Mouse (Mus musculus): ENCODE measurements around the gene 1700016H13Rik. TPM values are rescaled to one million over a fixed set of nuclear protein-coding genes. Genes with fewer than 3 reads are reported as not detected.

1700016H13Rik gene
- polyA plus RNA-seq (2015; fragmentation: Nextera tagmentation; extraction: Ambion mirVana) = 0.24 and 0.26 TPM in 2 replicates

DNA sequence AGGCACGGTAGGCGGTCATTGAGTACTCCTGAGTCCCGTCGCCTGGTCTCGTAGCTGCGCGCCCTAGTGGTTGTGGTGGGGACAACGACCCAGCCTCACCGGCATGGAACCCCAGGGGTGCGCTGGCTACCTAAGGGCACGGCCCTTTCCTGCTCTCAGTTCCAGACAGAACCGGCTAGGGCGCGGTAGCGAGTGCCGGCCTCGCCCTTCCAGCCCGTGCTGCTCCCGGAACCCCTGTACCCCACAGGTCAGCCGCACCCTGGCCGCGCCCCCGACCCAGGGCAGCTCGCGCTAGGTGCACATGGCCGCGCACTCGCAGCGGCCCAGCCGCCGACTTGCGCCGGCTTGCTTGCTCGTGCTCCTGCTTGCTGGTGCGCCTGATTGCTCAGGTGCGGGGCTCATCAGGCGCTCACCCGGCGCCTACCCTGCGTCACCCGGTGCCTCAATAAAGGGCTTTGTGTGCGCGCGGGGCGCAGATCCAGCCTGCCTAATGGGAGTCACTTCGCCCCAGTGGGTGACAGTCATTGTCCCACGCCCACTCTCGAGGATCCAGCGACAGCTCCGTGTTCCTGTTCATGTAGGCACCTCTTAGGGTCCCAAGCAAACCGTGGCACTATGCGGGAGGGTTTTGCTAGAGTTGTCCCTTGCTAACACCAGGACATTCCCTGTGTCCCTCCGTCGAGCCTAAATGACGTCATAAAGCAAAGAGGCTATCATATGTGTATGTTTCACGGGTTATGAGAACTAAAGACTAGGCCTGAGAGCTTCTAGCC lies at the start of gene 1700016H13Rik:
Gene 1700016H13Rik, minus strand, starts transcription at position 665 of the 773 bp plus-strand sequence.
- Histone ChIP-seq H3K4me1 (peaks cover 9% of the 10 kb centered on the region), H3K27me3 (peaks cover 3% of the 10 kb centered on the region; the same call in 1 of the 2 replicates), H3K4me2 (peak within 1 kb of the TSS; percentile 98), H3K9ac (peak within 1 kb of the TSS; percentile 34; the same call in 1 of the 2 replicates), H3K36me3 (no peaks in the 10 kb centered on the region), H3K4me3 (peak within 1 kb of the TSS; percentile 56), H3K27ac (no peak within 1 kb of the TSS), H3K9me3 (no peaks in the 10 kb centered on the region)
- 2% methylated on average over 53 of the region's 56 CpGs for WGBS
- peak; percentile 77; the same call in 1 of the 2 replicates for ATAC-seq (ENCODE audit: insufficient number of reproducible peaks, low FRiP score, low TSS enrichment, low read depth)

DNA sequence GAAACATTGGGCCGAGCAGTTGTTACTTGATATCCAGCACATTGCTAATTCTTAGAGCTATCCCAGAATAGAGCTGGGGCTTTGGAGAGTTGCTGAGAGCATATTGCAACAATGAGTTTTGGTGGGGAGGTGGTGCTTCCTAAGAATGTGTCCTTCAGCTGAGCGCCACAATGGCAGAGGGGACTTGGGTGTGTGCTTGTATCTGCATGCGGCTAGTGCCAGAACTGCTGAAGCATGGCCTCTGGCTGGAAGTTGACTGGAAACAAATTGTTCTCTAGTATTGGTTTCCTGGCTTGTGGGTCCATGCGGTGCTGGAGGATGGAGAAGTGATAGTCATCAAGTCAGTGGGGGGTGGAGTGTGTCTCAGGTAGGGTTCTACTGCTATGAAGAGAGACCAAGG lies 49.5 kb upstream of the 1700016H13Rik start:
- Histone ChIP-seq H3K27me3 (no peaks in the 10 kb centered on the region), H3K9me3 (no peaks in the 10 kb centered on the region), H3K4me2 (no peak overlapping the region), H3K27ac (no peak overlapping the region), H3K36me3 (no peaks in the 10 kb centered on the region), H3K4me3 (no peak overlapping the region), H3K4me1 (no peaks in the 10 kb centered on the region), H3K9ac (no peak overlapping the region)
- ATAC-seq (ENCODE audit: insufficient number of reproducible peaks, low FRiP score, low TSS enrichment, low read depth) = no peak
- 97% methylated on average over 4 of the region's 4 CpGs for WGBS

DNA sequence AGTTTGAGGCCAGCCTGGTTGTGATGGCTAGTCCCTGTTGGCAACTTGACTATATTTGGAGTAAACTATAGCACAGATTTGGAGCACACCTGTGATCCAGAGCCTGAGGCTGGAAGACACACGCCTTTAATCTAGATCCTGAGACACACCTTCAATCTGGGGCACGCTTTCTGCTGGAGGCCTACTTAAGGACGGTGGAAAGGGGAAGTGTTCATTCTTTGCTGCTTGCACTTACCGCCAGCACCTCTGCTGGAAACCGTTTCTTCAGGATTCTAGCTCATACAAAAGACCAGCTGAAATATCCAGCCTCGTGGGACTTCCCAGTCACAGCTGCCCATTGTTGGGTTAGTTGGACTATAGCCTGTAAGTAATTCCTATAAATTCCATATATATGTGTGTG lies 46.7 kb upstream of the 1700016H13Rik start:
- Histone ChIP-seq H3K9ac (no peak overlapping the region), H3K4me1 (no peaks in the 10 kb centered on the region), H3K27ac (no peak overlapping the region), H3K4me2 (no peak overlapping the region), H3K4me3 (no peak overlapping the region), H3K9me3 (no peaks in the 10 kb centered on the region), H3K27me3 (no peaks in the 10 kb centered on the region), H3K36me3 (no peaks in the 10 kb centered on the region)
- ATAC-seq (ENCODE audit: insufficient number of reproducible peaks, low FRiP score, low TSS enrichment, low read depth) = no peak
- WGBS = 54% methylated on average over 6 of the region's 6 CpGs

DNA sequence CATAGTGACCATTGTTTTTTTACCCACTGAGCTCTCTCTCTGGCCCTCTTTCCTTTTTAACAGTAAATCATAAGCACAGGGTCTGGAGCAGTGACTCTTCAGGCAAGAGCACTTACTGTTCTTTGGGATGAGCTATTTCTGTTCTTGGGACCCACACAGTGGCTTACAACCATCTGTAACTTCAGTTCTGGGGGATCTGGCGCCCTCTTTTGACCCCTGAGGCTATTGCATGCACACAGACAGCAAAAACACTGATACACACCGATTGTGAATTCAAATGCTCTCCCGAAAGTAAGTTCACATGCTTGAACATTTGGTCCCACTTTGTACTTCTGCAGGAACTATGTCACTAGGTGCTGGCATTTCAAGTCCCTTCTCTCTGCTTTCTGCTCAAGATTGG lies 45.7 kb upstream of the 1700016H13Rik start:
- no peak overlapping the region for H3K4me2 ChIP-seq
- no peak overlapping the region for H3K4me3 ChIP-seq
- no peaks in the 10 kb centered on the region for H3K9me3 ChIP-seq
- no peaks in the 10 kb centered on the region for H3K4me1 ChIP-seq
- no peak overlapping the region for H3K9ac ChIP-seq
- no peak for ATAC-seq (ENCODE audit: insufficient number of reproducible peaks, low FRiP score, low TSS enrichment, low read depth)
- 77% methylated on average over 3 of the region's 3 CpGs for WGBS
- H3K27ac ChIP-seq = no peak overlapping the region
- no peaks in the 10 kb centered on the region for H3K36me3 ChIP-seq
- H3K27me3 ChIP-seq = no peaks in the 10 kb centered on the region

DNA sequence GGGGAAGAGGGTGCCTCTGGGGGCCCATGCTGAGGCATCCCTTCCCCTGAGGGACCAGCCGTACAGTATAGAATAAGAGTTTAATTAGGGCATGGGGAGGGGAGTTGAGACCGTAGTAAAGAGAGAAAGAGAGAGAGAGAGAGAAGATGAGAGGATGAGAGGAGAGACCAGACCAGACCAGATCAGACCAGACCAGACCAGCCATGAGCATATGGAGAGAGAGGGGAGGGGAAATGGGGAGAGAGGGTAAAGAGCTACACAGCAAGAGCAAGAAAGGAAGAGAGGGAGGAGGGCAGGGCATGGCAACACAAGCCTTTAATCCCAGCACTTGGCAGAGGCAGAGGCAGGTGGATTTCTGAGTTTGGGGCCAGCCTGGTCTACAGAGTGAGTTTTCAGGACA lies 44.9 kb upstream of the 1700016H13Rik start:
- ATAC-seq (ENCODE audit: insufficient number of reproducible peaks, low FRiP score, low TSS enrichment, low read depth) = no peak
- H3K9me3 ChIP-seq = no peaks in the 10 kb centered on the region
- no peak overlapping the region for H3K9ac ChIP-seq
- no peak overlapping the region for H3K27ac ChIP-seq
- H3K36me3 ChIP-seq = no peaks in the 10 kb centered on the region
- no peak overlapping the region for H3K4me3 ChIP-seq
- 55% methylated on average over 2 of the region's 2 CpGs for WGBS
- no peaks in the 10 kb centered on the region for H3K27me3 ChIP-seq
- no peaks in the 10 kb centered on the region for H3K4me1 ChIP-seq
- H3K4me2 ChIP-seq = no peak overlapping the region

DNA sequence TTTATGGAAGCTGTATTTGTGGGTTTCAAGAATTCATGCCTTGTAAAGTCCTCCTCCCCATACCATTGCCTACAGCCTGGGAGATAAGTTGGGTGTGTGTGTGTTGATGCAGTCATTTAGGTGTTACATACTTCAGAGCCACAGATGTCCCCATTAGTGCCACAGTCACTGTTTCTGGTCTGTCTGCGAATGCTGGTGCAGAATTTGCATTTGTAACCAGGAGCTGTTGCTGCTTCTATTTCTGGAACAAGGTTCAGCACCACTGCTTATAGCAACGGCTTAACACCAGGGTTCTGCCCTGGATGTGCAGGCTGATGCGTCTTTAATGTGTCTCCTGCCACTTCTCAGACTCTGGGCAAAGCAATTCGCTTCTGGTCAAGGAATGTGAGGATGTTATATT lies 43.7 kb upstream of the 1700016H13Rik start:
- Histone ChIP-seq H3K36me3 (no peaks in the 10 kb centered on the region), H3K4me2 (no peak overlapping the region), H3K9ac (no peak overlapping the region), H3K4me3 (no peak overlapping the region), H3K4me1 (no peaks in the 10 kb centered on the region), H3K9me3 (no peaks in the 10 kb centered on the region), H3K27me3 (0 out of 2 replicates have a peak, but pooled peaks cover 3% of the 10 kb centered on the region), H3K27ac (no peak overlapping the region)
- ATAC-seq (ENCODE audit: insufficient number of reproducible peaks, low FRiP score, low TSS enrichment, low read depth) = no peak
- WGBS = 45% methylated on average over 4 of the region's 4 CpGs

DNA sequence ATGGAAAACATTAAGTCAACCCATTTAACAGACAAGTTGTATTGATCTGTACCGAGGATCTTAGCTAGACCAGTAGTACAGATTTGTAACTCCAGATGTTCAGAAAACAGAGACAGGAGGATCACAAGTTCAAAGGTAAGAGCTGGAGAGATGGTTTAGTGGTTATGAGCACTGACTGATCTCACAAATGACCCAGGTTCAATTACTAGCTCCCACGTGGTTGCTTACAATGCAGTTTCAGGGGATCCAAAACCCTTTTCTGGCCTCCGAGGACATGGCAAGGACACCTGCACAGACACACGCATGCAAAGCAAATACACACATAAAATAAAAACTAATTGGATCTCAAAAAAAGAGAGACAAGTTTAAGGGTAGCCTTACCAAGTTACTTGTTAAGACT lies 42.8 kb upstream of the 1700016H13Rik start:
- H3K9me3 ChIP-seq = no peaks in the 10 kb centered on the region
- H3K27ac ChIP-seq = no peak overlapping the region
- H3K36me3 ChIP-seq = no peaks in the 10 kb centered on the region
- H3K9ac ChIP-seq = no peak overlapping the region
- peaks cover 11% of the 10 kb centered on the region for H3K27me3 ChIP-seq
- no peak overlapping the region for H3K4me2 ChIP-seq
- H3K4me3 ChIP-seq = no peak overlapping the region
- WGBS = 45% methylated on average over 4 of the region's 4 CpGs
- peaks cover under 1% of the 10 kb centered on the region; the same call in 1 of the 2 replicates for H3K4me1 ChIP-seq
- ATAC-seq (ENCODE audit: insufficient number of reproducible peaks, low FRiP score, low TSS enrichment, low read depth) = no peak

DNA sequence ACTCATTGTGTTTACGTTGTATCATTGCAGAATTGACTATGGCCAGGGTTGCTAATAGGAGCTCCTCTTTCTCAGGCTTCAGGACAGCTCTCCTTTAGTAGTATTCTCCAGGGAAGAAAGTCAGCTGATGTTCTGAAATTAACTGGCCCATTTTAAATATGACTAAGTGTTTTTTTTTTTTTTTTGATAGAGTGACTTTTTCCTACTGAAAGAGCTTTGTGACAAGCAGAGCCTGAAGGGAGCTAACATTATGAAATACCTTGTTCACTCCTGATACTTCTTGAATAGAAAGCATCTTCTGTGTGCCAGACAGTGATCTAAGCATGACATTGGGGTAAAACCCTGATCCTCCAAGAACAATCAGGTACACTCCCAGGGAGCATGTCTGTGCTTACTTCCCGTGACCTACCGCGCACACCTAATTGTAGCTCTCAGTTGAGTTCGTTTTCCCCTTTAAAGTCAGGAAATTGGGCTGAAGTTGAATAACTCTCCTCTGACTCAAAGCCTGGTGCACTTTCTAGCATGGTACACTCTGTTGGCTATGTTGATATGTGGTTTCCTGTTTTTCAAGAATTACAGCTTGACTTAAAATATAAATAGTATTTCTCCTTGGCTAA lies 42.2 kb upstream of the 1700016H13Rik start:
- H3K4me2 ChIP-seq = no peak overlapping the region
- peaks cover 16% of the 10 kb centered on the region for H3K27me3 ChIP-seq
- 60% methylated on average over 5 of the region's 5 CpGs for WGBS
- ATAC-seq (ENCODE audit: insufficient number of reproducible peaks, low FRiP score, low TSS enrichment, low read depth) = no peak
- no peaks in the 10 kb centered on the region for H3K9me3 ChIP-seq
- no peak overlapping the region for H3K27ac ChIP-seq
- H3K4me1 ChIP-seq = peaks cover 4% of the 10 kb centered on the region; the same call in 1 of the 2 replicates
- H3K9ac ChIP-seq = no peak overlapping the region
- no peak overlapping the region for H3K4me3 ChIP-seq
- no peaks in the 10 kb centered on the region for H3K36me3 ChIP-seq

DNA sequence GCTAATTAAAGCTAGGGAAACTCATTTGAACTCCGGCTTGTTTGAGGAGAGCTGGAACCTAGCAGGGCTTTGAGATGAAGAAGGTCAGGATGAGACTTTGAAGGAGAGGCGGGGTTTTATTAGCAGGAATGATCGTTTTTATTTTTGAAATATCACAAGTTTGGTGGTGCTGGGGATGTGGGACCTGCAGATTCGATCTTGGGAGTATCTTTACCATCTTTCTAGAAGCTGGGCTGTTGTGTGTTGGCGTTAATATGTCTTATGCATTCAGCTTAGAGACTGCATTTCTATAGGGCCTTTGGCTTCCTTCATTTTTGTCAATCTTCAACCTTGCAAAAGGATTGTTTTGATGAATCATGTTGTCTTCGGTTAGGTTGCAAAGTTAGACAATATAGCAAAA lies 38.3 kb upstream of the 1700016H13Rik start:
- Histone ChIP-seq H3K9me3 (no peaks in the 10 kb centered on the region), H3K4me1 (peaks cover 15% of the 10 kb centered on the region), H3K4me2 (0 out of 2 replicates have a peak overlapping the region, but pooled peaks have one; percentile 100), H3K27ac (no peak overlapping the region), H3K27me3 (peaks cover 26% of the 10 kb centered on the region), H3K36me3 (no peaks in the 10 kb centered on the region), H3K4me3 (no peak overlapping the region), H3K9ac (no peak overlapping the region)
- no peak for ATAC-seq (ENCODE audit: insufficient number of reproducible peaks, low FRiP score, low TSS enrichment, low read depth)
- 54% methylated on average over 6 of the region's 6 CpGs for WGBS

DNA sequence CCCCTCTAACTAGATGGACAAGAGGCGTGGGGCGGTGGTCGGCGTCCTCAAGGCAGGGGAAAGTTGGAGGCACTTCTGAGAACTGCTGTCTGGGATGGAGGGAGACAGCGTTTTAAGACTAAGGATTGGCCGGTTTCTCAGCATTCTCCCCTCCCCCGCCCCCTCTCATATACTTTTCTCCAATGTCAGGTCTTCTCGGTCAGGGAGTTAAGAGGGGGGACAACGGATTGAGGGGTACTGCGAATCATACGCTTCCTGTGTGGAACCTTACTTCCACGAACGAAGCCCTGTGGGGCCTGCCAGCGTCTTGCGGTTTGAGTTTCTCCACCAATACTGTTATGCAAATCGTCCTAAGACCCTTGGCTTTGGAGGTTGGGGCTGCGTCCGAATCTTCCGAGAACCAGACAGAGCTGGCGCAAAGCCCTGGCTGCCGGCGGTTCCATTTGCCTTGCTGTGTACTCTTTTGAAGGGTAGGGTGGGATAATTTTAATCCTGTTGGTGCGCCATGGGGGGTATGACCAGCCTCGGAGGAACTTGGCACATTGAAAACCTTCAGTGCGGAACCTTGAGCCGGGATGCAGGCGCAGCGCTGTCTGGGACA lies 37.3 kb upstream of the 1700016H13Rik start:
- Histone ChIP-seq H3K4me3 (peak overlapping the region; percentile 64), H3K4me1 (peaks cover 15% of the 10 kb centered on the region), H3K9ac (no peak overlapping the region), H3K4me2 (peak overlapping the region; percentile 100), H3K27me3 (peaks cover 26% of the 10 kb centered on the region), H3K36me3 (no peaks in the 10 kb centered on the region), H3K9me3 (no peaks in the 10 kb centered on the region), H3K27ac (no peak overlapping the region)
- ATAC-seq (ENCODE audit: insufficient number of reproducible peaks, low FRiP score, low TSS enrichment, low read depth) = no peak
- WGBS = under 1% methylated on average over 28 of the region's 28 CpGs

DNA sequence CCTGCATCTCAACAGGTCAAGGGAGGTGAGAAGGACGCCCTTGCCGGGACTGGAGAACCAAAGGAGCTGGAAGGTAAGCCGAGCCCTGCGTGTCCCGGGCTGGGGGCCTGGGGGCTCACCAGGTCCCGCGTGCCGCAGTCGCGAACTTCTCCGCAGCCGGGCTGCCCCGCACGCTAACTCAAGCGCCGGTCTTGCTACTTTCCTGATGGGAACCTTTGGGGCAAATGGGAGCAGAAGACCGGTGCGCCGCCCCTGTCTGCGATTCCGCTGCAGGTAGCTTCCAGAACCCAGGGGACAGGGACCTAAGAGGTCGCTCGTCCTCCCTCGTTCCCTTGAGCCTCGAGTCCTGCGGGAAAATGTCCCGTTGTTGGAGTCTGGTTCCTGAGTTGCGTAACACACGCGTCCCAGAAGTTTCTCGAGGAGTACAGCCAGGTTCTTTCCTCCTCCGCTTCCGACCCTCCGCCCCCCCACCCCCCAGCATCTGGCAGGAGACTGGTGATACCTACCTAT lies 36.8 kb upstream of the 1700016H13Rik start:
- peak overlapping the region; percentile 40; the same call in 1 of the 2 replicates for H3K9ac ChIP-seq
- H3K9me3 ChIP-seq = no peaks in the 10 kb centered on the region
- no peak for ATAC-seq (ENCODE audit: insufficient number of reproducible peaks, low FRiP score, low TSS enrichment, low read depth)
- peak overlapping the region; percentile 100 for H3K4me2 ChIP-seq
- no peaks in the 10 kb centered on the region for H3K36me3 ChIP-seq
- H3K4me1 ChIP-seq = peaks cover 15% of the 10 kb centered on the region
- peaks cover 26% of the 10 kb centered on the region for H3K27me3 ChIP-seq
- no peak overlapping the region for H3K27ac ChIP-seq
- peak overlapping the region; percentile 64 for H3K4me3 ChIP-seq
- 0% methylated on average over 34 of the region's 34 CpGs for WGBS

Data from limb, embryonic 15.5 days (tissue).